Mouse (Mus musculus): ENCODE data around the gene Fcer1g.
"Not testable (repeated sequence)": the region's sequence is repeated elsewhere in the genome, so short reads cannot be mapped to it uniquely, and the experiment has no call there.

Gene Fcer1g

GRCm38 (mm10) chr1:171245353-171245752 lies 11.2 kb upstream of the Fcer1g start:
- in situ Hi-C loops (cut with MboI, MseI) = no loop called here

GRCm38 (mm10) chr1:171241952-171242351 lies 7.8 kb upstream of the Fcer1g start:
- in situ Hi-C loops (cut with MboI, MseI) = not testable (repeated sequence)

GRCm38 (mm10) chr1:171240911-171241310 lies 6.7 kb upstream of the Fcer1g start:
- in situ Hi-C loops (cut with MboI, MseI) = no loop called here

- in situ Hi-C loops (cut with MboI, MseI) = no loop called here
These were observed 6.0 kb upstream of the Fcer1g start for GRCm38 (mm10) chr1:171239992-171240744.

- in situ Hi-C loops (cut with MboI, MseI) = no loop called here
These were observed 4.3 kb upstream of the Fcer1g start for GRCm38 (mm10) chr1:171238463-171238862.

GRCm38 (mm10) chr1:171237438-171237837 lies 3.3 kb upstream of the Fcer1g start:
- in situ Hi-C loops (cut with MboI, MseI) = no loop called here

GRCm38 (mm10) chr1:171235791-171236190 lies 1.6 kb upstream of the Fcer1g start:
- in situ Hi-C loops (cut with MboI, MseI) = no loop called here

GRCm38 (mm10) chr1:171234538-171234937 lies 373 bp upstream of the Fcer1g start:
- in situ Hi-C loops (cut with MboI, MseI) = no loop called here

GRCm38 (mm10) chr1:171232800-171233730 lies 1.1 kb downstream of the Fcer1g start:
- in situ Hi-C loops (cut with MboI, MseI) = no loop called here

- in situ Hi-C loops (cut with MboI, MseI) = no loop called here
These were observed 1.8 kb downstream of the Fcer1g start for GRCm38 (mm10) chr1:171232348-171232747.

- in situ Hi-C loops (cut with MboI, MseI) = no loop called here
These were observed 2.3 kb downstream of the Fcer1g start for GRCm38 (mm10) chr1:171231844-171232243.

GRCm38 (mm10) chr1:171230215-171230614 lies 4.0 kb downstream of the Fcer1g start:
- in situ Hi-C loops (cut with MboI, MseI) = no loop called here

- in situ Hi-C loops (cut with MboI, MseI) = no loop called here
These were observed 4.4 kb downstream of the Fcer1g start for GRCm38 (mm10) chr1:171229750-171230149.

GRCm38 (mm10) chr1:171227879-171228278 lies 6.3 kb downstream of the Fcer1g start:
- in situ Hi-C loops (cut with MboI, MseI) = no loop called here

GRCm38 (mm10) chr1:171226780-171227179 lies 7.4 kb downstream of the Fcer1g start:
- in situ Hi-C loops (cut with MboI, MseI) = no loop called here

- in situ Hi-C loops (cut with MboI, MseI) = loop anchor here (5.0 kb wide), 1 partner anchor 108 kb away; no protein-coding TSS in a partner anchor
These were observed 9.3 kb downstream of the Fcer1g start, which contains the start of gene Apoa2 for GRCm38 (mm10) chr1:171224857-171225256. Gene Apoa2, plus strand, starts transcription at chr1:171225054.

GRCm38 (mm10) chr1:171223796-171224195 lies 10.4 kb downstream of the Fcer1g start:
- in situ Hi-C loops (cut with MboI, MseI) = loop anchor here (5.0 kb wide), 1 partner anchor 106 kb away; no protein-coding TSS in a partner anchor

- in situ Hi-C loops (cut with MboI, MseI) = loop anchor here (5.0 kb wide), 1 partner anchor 106 kb away; no protein-coding TSS in a partner anchor
These were observed 11.0 kb downstream of the Fcer1g start for GRCm38 (mm10) chr1:171223168-171223567.

GRCm38 (mm10) chr1:171222238-171223155 lies 11.7 kb downstream of the Fcer1g start, which contains the start of gene Tomm40l:
Gene Tomm40l, minus strand, starts transcription at chr1:171222514.
- in situ Hi-C loops (cut with MboI, MseI) = loop anchor here (5.0 kb wide), 1 partner anchor 105 kb away; no protein-coding TSS in a partner anchor

GRCm38 (mm10) chr1:171221281-171222193 lies 12.6 kb downstream of the Fcer1g start:
- in situ Hi-C loops (cut with MboI, MseI) = loop anchor here (5.0 kb wide), 1 partner anchor 104 kb away; no protein-coding TSS in a partner anchor

Data from T-helper 2 cell (primary cell).